Mouse (Mus musculus) lung, embryonic 14.5 days (tissue): ENCODE data around the gene Ptprs. TPM values are rescaled to one million over a fixed set of nuclear protein-coding genes. Genes with fewer than 3 reads are reported as not detected.

ENCODE experiments used
- ATAC-seq: fragments of 200-750 bp; cut with Nextera tagmentation; 2 replicates; pipeline ENCODE4 v1.8.0; 2017; ENCODE audit warnings: mild to moderate bottlenecking, moderate TSS enrichment, moderate library complexity; ENCODE audit not compliant: insufficient read depth
- DNase-seq: peaks from one replicate; pipeline ENCODE4 v3.0.0-alpha.2; 2015
- H3K27ac ChIP-seq: fragments of 300-500 bp; sonication (generic); 2 replicates; pipeline ENCODE4 v1.5.1; 2014; ENCODE audit warnings: low read depth, mild to moderate bottlenecking, moderate library complexity
- H3K27me3 ChIP-seq: fragments of 300-500 bp; sonication (generic); 2 replicates; pipeline ENCODE4 v1.6.1; 2014; ENCODE audit warnings: low read length, control low read depth; ENCODE audit not compliant: insufficient read depth
- H3K36me3 ChIP-seq: fragments of 300-500 bp; sonication (generic); 2 replicates; pipeline ENCODE4 v1.6.1; 2014; ENCODE audit warnings: control low read depth; ENCODE audit not compliant: insufficient read depth
- H3K4me1 ChIP-seq: fragments of 300-500 bp; sonication (generic); 2 replicates; pipeline ENCODE4 v1.6.1; 2014; ENCODE audit warnings: antibody characterized with exemption, control low read depth; ENCODE audit not compliant: insufficient read depth
- H3K4me2 ChIP-seq: fragments of 300-500 bp; sonication (generic); 2 replicates; pipeline ENCODE4 v1.6.1; 2014; ENCODE audit warnings: mild to moderate bottlenecking
- H3K4me3 ChIP-seq: fragments of 300-500 bp; sonication (generic); 2 replicates; pipeline ENCODE4 v1.5.1; 2014; ENCODE audit warnings: low read depth, low read length
- H3K9ac ChIP-seq: fragments of 300-500 bp; sonication (generic); 2 replicates; pipeline ENCODE4 v1.6.1; 2014
- H3K9me3 ChIP-seq: fragments of 300-500 bp; sonication (generic); 2 replicates; pipeline ENCODE4 v1.6.1; 2016; ENCODE audit warnings: low read depth, low read length, control low read depth
- CTCF ChIP-seq: IDR thresholded peaks from 2 replicates; pipeline ENCODE4 v1.5.1; 2016; ENCODE audit warnings: antibody characterized with exemption, low read depth
- WGBS: fragments of 180-500 bp; shearing (Covaris S2); extraction: QIAGEN DNeasy Blood & Tissue Kit; methylation state at CpG from one replicate; pipeline ENCODE4 v1.1.7; 2014; 5-methylcytosine and 5-hydroxymethylcytosine counted together
- polyA plus RNA-seq: library from polyadenylated mRNA; unstranded; fragments of >200 nt; fragmentation: Nextera tagmentation; extraction: Ambion mirVana; gene quantifications from 2 replicates; pipeline ENCODE4 v1.2.1, GENCODE M21; 2014

Ptprs gene
- 96.8 and 112 TPM in 2 replicates for polyA plus RNA-seq

GRCm38 (mm10) chr17:56476402-56476752 is at the start of gene Ptprs:
Gene Ptprs (minus strand): TSS chr17:56476483.
- Histone ChIP-seq H3K4me1 (peaks cover 24% of the 10 kb centered on the region), H3K4me3 (peak within 1 kb of the TSS; percentile 80), H3K9me3 (0 out of 2 replicates have a peak, but pooled peaks cover 4% of the 10 kb centered on the region), H3K4me2 (peak within 1 kb of the TSS; percentile 99), H3K27me3 (peaks cover 31% of the 10 kb centered on the region), H3K27ac (peak within 1 kb of the TSS; percentile 86), H3K36me3 (no peaks in the 10 kb centered on the region), H3K9ac (peak within 1 kb of the TSS; percentile 74)
- DNase-seq, result peak; percentile 97
- ATAC-seq, result peak; percentile 78
- under 1% methylated on average over 27 of the region's 27 CpGs for WGBS
- TF ChIP-seq CTCF, result no peak

DNA sequence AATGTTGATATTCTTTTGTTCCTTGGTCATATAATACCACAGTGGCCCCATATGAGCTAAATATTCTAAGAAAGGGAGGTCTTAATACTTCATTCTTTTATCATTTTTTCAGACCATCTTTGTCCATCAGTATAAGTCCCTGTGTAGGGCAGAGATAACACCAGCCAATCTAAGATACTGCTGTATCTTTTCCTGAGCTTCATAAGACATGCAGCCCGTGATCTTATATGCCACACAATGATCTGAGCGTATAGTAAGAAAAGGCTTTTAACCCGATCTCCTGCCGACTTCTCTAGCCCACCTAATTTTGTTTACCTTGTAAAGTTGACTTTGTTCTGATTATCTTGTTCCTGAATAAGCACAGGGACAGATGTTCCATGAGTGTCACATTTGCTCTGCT is 48.7 kb upstream of the Ptprs start:
- H3K27ac ChIP-seq, result no peak overlapping the region
- no peak for TF ChIP-seq CTCF
- ATAC-seq (no peak), DNase-seq (no peak)
- H3K4me3 ChIP-seq, result no peak overlapping the region
- no peaks in the 10 kb centered on the region for H3K4me1 ChIP-seq
- no peaks in the 10 kb centered on the region for H3K36me3 ChIP-seq
- H3K9ac ChIP-seq, result no peak overlapping the region
- H3K9me3 ChIP-seq, result no peaks in the 10 kb centered on the region
- no peak overlapping the region for H3K4me2 ChIP-seq
- WGBS, result 53% methylated on average over 4 of the region's 4 CpGs
- no peaks in the 10 kb centered on the region for H3K27me3 ChIP-seq

DNA sequence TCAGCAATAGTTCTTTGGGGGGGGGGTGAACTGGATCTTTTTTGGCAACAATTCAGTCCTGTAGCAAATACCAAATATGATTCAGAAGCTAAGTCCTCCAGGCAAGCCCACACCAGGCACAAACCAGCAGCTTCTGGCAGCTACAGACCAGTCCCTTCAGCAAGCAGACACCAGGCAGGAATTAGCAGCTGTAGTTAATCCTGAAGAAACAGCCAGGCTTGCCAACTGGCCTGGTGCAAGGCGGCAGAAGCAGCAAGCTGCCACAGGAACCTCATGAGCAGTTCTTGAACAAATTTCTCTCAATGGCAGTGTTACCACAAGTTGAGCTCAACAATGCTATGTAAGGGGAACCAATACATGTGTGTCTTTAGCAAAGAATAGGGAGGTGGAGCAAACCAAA is 46.5 kb upstream of the Ptprs start:
- H3K27ac ChIP-seq, result no peak overlapping the region
- H3K4me2 ChIP-seq, result no peak overlapping the region
- no peak overlapping the region for H3K4me3 ChIP-seq
- no peak for TF ChIP-seq CTCF
- DNase-seq (no peak), ATAC-seq (no peak)
- no peaks in the 10 kb centered on the region for H3K27me3 ChIP-seq
- H3K9ac ChIP-seq, result no peak overlapping the region
- no peaks in the 10 kb centered on the region for H3K9me3 ChIP-seq
- 50% methylated on average over 1 of the region's 1 CpGs for WGBS
- no peaks in the 10 kb centered on the region for H3K36me3 ChIP-seq
- H3K4me1 ChIP-seq, result no peaks in the 10 kb centered on the region

GRCm38 (mm10) chr17:56515690-56516410 is 39.6 kb upstream of the Ptprs start:
- no peak overlapping the region; the same call in 1 of the 2 replicates for H3K9ac ChIP-seq
- ATAC-seq (peak; percentile 78), DNase-seq (peak; percentile 75)
- peak overlapping the region; percentile 26; the same call in 1 of the 2 replicates for H3K4me2 ChIP-seq
- no peaks in the 10 kb centered on the region for H3K36me3 ChIP-seq
- H3K9me3 ChIP-seq, result no peaks in the 10 kb centered on the region
- peaks cover 24% of the 10 kb centered on the region for H3K27me3 ChIP-seq
- no peak for TF ChIP-seq CTCF
- peaks cover 3% of the 10 kb centered on the region; the same call in 1 of the 2 replicates for H3K4me1 ChIP-seq
- 8% methylated on average over 13 of the region's 13 CpGs for WGBS
- no peak overlapping the region for H3K27ac ChIP-seq
- no peak overlapping the region for H3K4me3 ChIP-seq

DNA sequence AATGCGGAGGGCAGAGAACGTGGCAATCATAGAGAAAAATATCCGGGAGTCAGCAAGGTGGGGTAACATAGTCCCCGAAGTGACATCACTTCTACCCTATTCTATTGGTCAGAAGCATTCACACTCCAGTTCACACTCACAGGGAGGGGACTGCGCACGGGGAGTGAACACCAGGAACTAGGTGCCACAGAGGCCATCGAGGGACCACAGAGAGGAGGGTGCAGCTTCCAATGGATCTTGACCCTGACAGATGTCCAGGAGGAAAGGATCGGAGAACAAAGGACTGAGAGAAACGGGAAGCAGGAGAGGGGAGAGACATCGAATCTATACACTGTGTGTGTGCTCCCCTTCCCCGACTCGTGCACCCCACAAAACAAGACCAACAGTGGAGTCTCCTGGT is 38.6 kb upstream of the Ptprs start:
- no peak for TF ChIP-seq CTCF
- 38% methylated on average over 12 of the region's 12 CpGs for whole genome bisulfite sequencing
- DNase-seq (no peak), ATAC-seq (no peak)
- Histone ChIP-seq H3K4me2 (no peak overlapping the region), H3K4me1 (peaks cover 3% of the 10 kb centered on the region; the same call in 1 of the 2 replicates), H3K27ac (no peak overlapping the region), H3K9ac (no peak overlapping the region), H3K9me3 (no peaks in the 10 kb centered on the region), H3K36me3 (no peaks in the 10 kb centered on the region), H3K4me3 (no peak overlapping the region), H3K27me3 (peaks cover 33% of the 10 kb centered on the region)

DNA sequence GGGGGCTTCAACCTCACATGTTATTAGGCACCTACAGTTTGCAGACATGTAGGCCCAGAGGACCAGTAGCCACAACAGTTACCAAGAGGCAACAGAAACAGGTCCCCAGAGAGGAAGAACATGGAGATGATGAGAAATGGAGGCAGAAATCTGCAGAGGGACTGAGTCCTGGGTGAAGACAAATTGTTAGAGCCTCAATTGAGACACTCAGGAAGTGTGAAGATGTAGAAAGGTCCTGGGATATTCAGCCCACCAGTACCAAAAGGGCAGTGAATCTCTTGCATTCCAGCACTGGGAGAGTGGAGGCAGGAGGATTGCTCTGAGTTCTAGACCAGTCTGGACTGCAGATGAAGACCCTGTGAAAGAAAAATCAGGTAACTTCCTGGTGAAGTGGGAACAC is 38.0 kb upstream of the Ptprs start:
- Histone ChIP-seq H3K27me3 (peaks cover 39% of the 10 kb centered on the region), H3K27ac (no peak overlapping the region), H3K4me2 (no peak overlapping the region), H3K9me3 (no peaks in the 10 kb centered on the region), H3K9ac (no peak overlapping the region), H3K4me3 (no peak overlapping the region), H3K4me1 (peaks cover 3% of the 10 kb centered on the region; the same call in 1 of the 2 replicates), H3K36me3 (no peaks in the 10 kb centered on the region)
- DNase-seq (no peak), ATAC-seq (no peak)
- no peak for TF ChIP-seq CTCF

DNA sequence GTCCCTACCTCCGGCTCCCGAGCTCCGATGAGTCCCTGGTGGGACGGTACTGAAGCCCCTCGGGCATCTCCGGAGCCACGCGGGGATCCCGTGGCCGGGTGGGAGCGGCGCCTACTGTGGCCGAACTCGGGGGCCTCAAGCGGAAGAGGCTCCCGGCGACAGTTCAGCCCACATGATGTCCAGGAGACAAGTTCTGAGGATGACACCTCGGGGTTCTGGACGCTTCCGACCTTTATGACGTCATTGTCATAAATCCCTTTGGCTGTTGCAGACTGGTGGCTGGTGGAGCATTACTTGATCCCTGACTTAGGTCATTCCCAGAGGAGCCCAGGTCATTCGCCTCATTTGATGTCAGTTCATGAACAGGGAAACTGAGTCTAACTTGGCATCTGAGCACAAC is 36.0 kb upstream of the Ptprs start, which contains the start of gene Znrf4:
Gene Znrf4 (minus strand): TSS at position 122 of the 400 bp plus-strand sequence.
- WGBS, result 59% methylated on average over 22 of the region's 22 CpGs
- Histone ChIP-seq H3K36me3 (no peaks in the 10 kb centered on the region), H3K4me1 (peaks cover 3% of the 10 kb centered on the region; the same call in 1 of the 2 replicates), H3K9me3 (no peaks in the 10 kb centered on the region), H3K4me3 (peak within 1 kb of the TSS; percentile 22), H3K9ac (no peak within 1 kb of the TSS), H3K27me3 (peaks cover 48% of the 10 kb centered on the region), H3K27ac (no peak within 1 kb of the TSS), H3K4me2 (peak within 1 kb of the TSS; percentile 54)
- ATAC-seq, result no peak
- DNase-seq, result no peak
- no peak for TF ChIP-seq CTCF
